Mouse (Mus musculus): ENCODE measurements at regions not wholly inside any gene's neighbourhood (a gene's known extent, or its start where the extent isn't known, plus 50 kb on each side); places are given as distances from the start of the nearest gene placed in this dataset.

GRCm38 (mm10) chr5:91813547-91814416 lies 149.1 kb downstream of the Rchy1 start:
- Histone ChIP-seq H3K4me1 (ENCODE audit: control insufficient read depth, insufficient read depth, low read length) (no peaks in the 10 kb centered on the region), H3K27ac (ENCODE audit: insufficient read depth, low read length) (no peak overlapping the region), H3K4me3 (ENCODE audit: insufficient read depth, low read length) (no peak overlapping the region)
- TF ChIP-seq POLR2A (IDR thresholded peaks at IDR 0.05; ENCODE audit: extremely low read depth, insufficient read depth, low read length) (no peak), CTCF (IDR thresholded peaks at IDR 0.05; ENCODE audit: extremely low read depth, insufficient read depth, low read length) (no peak)

GRCm38 (mm10) chr5:91807070-91808065 lies 155.5 kb downstream of the Rchy1 start:
- H3K27ac ChIP-seq (ENCODE audit: insufficient read depth, low read length) = no peak overlapping the region
- no peaks in the 10 kb centered on the region for H3K4me1 ChIP-seq (ENCODE audit: control insufficient read depth, insufficient read depth, low read length)
- no peak overlapping the region for H3K4me3 ChIP-seq (ENCODE audit: insufficient read depth, low read length)
- TF ChIP-seq CTCF (IDR thresholded peaks at IDR 0.05; ENCODE audit: extremely low read depth, insufficient read depth, low read length) (no peak), POLR2A (IDR thresholded peaks at IDR 0.05; ENCODE audit: extremely low read depth, insufficient read depth, low read length) (no peak)

- H3K4me1 ChIP-seq (ENCODE audit: control insufficient read depth, insufficient read depth, low read length) = no peaks in the 10 kb centered on the region
- TF ChIP-seq POLR2A (IDR thresholded peaks at IDR 0.05; ENCODE audit: extremely low read depth, insufficient read depth, low read length) = no peak
- no peak for TF ChIP-seq CTCF (IDR thresholded peaks at IDR 0.05; ENCODE audit: extremely low read depth, insufficient read depth, low read length)
- no peak overlapping the region for H3K27ac ChIP-seq (ENCODE audit: insufficient read depth, low read length)
- H3K4me3 ChIP-seq (ENCODE audit: insufficient read depth, low read length) = no peak overlapping the region
These were observed 161.4 kb downstream of the Rchy1 start for GRCm38 (mm10) chr5:91801297-91801980.

DNA sequence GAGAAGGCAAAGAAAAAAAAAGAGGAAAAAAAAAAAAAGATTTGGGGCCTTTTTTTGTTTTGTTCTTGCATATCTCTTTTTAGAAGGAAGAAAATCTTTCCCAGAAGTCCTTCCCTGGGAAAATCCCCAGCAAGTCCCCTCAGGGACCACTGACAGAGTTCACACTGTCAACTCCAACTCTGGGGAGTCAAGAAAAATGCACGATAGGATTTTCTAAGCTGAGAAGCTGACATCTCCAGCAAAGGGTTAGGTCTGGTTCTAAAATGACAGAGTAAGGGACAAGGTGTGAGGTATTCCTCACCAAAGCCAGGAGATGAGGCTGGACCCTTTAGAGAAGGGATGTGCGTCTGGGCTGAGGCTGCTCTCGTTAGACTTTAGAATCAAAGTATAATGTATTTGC lies 165.5 kb downstream of the Rchy1 start:
- TF ChIP-seq POLR2A (IDR thresholded peaks at IDR 0.05; ENCODE audit: extremely low read depth, insufficient read depth, low read length) = no peak
- no peak for TF ChIP-seq CTCF (IDR thresholded peaks at IDR 0.05; ENCODE audit: extremely low read depth, insufficient read depth, low read length)
- Histone ChIP-seq H3K27ac (ENCODE audit: insufficient read depth, low read length) (no peak overlapping the region), H3K4me1 (ENCODE audit: control insufficient read depth, insufficient read depth, low read length) (no peaks in the 10 kb centered on the region), H3K4me3 (ENCODE audit: insufficient read depth, low read length) (no peak overlapping the region)

GRCm38 (mm10) chr5:91792732-91793131 lies 170.1 kb downstream of the Rchy1 start:
- Histone ChIP-seq H3K4me3 (ENCODE audit: insufficient read depth, low read length) (no peak overlapping the region), H3K4me1 (ENCODE audit: control insufficient read depth, insufficient read depth, low read length) (no peaks in the 10 kb centered on the region)
- TF ChIP-seq POLR2A (IDR thresholded peaks at IDR 0.05; ENCODE audit: extremely low read depth, insufficient read depth, low read length) (no peak), CTCF (IDR thresholded peaks at IDR 0.05; ENCODE audit: extremely low read depth, insufficient read depth, low read length) (no peak)

DNA sequence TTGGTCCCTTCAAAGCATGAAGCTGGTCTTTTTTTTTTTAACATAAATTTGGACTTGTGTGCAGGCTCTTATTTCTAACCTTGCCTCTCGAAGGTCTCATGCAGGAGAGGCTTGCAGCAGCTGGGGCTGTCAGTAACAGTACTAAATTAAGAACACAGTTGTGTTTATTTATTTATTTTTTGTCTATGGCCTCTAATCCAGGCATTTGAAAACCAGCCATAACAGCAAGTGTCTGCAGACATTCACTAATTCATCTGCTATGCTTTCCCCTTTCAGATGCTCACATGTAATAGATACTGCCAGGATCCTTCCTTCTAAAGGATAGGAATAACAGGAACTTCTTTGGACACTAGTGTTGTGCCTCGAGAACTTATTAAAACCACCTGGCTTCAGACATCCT lies 172.5 kb downstream of the Rchy1 start:
- TF ChIP-seq POLR2A (IDR thresholded peaks at IDR 0.05; ENCODE audit: extremely low read depth, insufficient read depth, low read length) = no peak
- no peak for TF ChIP-seq CTCF (IDR thresholded peaks at IDR 0.05; ENCODE audit: extremely low read depth, insufficient read depth, low read length)
- Histone ChIP-seq H3K27ac (ENCODE audit: insufficient read depth, low read length) (no peak overlapping the region), H3K4me3 (ENCODE audit: insufficient read depth, low read length) (no peak overlapping the region), H3K4me1 (ENCODE audit: control insufficient read depth, insufficient read depth, low read length) (no peaks in the 10 kb centered on the region)

More at GRCm38 (mm10) chr5:91792732-91793131, 170.1 kb downstream of the Rchy1 start:
- no peak overlapping the region for H3K27ac ChIP-seq (ENCODE audit: insufficient read depth, low read length)

DNA sequence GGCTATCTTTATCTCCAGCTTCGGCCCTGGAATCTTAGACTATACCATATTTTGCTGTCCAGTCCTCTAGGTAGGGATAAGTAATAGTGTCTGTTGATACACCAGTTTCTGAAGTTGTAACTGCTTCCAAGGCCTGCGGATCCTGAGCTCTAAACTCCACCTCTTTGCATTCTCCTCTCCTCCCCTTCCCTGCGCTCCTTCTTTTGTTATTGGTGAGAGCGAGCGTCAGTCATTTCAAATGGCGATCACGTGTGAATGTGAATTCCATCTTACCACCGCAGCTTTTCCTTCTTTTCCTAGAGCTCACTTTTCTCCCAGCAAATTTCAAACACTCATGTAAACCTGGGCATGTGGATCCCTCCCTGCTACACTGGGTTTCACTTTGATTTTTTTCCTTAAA lies 178.9 kb downstream of the Rchy1 start:
- Histone ChIP-seq H3K4me3 (ENCODE audit: insufficient read depth, low read length) (no peak overlapping the region), H3K4me1 (ENCODE audit: control insufficient read depth, insufficient read depth, low read length) (no peaks in the 10 kb centered on the region), H3K27ac (ENCODE audit: insufficient read depth, low read length) (no peak overlapping the region)
- TF ChIP-seq CTCF (IDR thresholded peaks at IDR 0.05; ENCODE audit: extremely low read depth, insufficient read depth, low read length) (no peak), POLR2A (IDR thresholded peaks at IDR 0.05; ENCODE audit: extremely low read depth, insufficient read depth, low read length) (no peak)

DNA sequence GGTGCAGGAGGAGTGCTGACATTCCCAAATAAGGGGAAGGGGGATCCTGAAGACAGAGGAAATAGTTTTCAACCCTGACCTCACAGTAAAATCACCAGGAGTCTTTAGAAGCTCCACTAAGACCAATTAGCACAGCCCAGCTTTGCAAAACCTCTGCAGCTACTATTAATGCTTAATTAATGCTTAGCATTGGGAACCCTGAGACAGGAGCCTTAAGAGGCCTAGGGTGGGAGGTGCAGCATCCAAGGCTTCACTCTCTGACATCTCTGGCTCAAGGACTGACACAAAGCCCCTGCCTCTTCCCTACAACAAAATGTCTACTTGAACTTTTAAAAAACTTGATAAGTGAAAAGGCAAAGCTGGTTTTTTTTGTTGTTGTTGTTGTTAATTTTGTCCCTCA lies 185.9 kb downstream of the Rchy1 start:
- no peak overlapping the region for H3K4me3 ChIP-seq (ENCODE audit: insufficient read depth, low read length)
- no peaks in the 10 kb centered on the region for H3K4me1 ChIP-seq (ENCODE audit: control insufficient read depth, insufficient read depth, low read length)
- H3K27ac ChIP-seq (ENCODE audit: insufficient read depth, low read length) = no peak overlapping the region
- TF ChIP-seq CTCF (IDR thresholded peaks at IDR 0.05; ENCODE audit: extremely low read depth, insufficient read depth, low read length) (no peak), POLR2A (IDR thresholded peaks at IDR 0.05; ENCODE audit: extremely low read depth, insufficient read depth, low read length) (no peak)

GRCm38 (mm10) chr5:91774065-91774464 lies 188.8 kb downstream of the Rchy1 start:
- Histone ChIP-seq H3K4me1 (ENCODE audit: control insufficient read depth, insufficient read depth, low read length) (no peaks in the 10 kb centered on the region), H3K27ac (ENCODE audit: insufficient read depth, low read length) (no peak overlapping the region), H3K4me3 (ENCODE audit: insufficient read depth, low read length) (no peak overlapping the region)
- no peak for TF ChIP-seq POLR2A (IDR thresholded peaks at IDR 0.05; ENCODE audit: extremely low read depth, insufficient read depth, low read length)
- no peak for TF ChIP-seq CTCF (IDR thresholded peaks at IDR 0.05; ENCODE audit: extremely low read depth, insufficient read depth, low read length)

Measured in cortical plate, adult 2 months (tissue).